Mouse (Mus musculus) CD4-positive helper T cell, adult 2 months (primary cell): Measurements from ENCODE around the gene Sh3gl2.

ENCODE experiments used
- DNase-seq: peaks from one replicate; pipeline ENCODE4 v3.0.0-alpha.2; 2012; ENCODE audit warnings: low read depth, missing footprints, low spot score

The Sh3gl2 gene

DNA sequence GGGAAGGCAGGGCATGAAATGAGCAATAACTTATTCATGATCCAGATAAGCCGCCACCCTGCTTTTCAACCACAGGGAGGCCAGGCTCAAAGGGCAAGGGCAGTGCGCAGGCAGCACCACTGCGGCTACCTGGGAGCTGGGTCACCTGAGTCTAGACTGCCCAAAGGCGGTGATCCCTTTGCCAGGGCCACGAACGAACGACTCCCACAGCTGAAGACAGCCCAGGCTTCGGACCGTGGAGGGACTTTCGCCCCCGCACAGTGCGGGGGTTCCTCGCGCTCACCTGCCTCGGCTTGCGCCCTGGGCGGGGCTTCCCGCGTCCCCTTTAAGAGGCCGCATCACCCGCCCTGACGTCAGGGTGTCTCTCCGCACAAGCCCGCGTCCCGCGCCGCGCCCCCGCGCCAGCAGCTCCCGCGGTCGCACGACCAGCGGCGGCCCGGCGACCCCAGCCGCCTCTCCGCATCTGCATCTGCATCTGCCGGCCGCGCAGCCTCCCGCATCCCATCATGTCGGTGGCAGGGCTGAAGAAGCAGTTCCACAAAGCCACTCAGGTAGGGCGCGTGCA, at the start of gene Sh3gl2:
Gene Sh3gl2, plus strand, starts transcription at position 56 of the 565 bp plus-strand sequence.
- no peak for DNase-seq

DNA sequence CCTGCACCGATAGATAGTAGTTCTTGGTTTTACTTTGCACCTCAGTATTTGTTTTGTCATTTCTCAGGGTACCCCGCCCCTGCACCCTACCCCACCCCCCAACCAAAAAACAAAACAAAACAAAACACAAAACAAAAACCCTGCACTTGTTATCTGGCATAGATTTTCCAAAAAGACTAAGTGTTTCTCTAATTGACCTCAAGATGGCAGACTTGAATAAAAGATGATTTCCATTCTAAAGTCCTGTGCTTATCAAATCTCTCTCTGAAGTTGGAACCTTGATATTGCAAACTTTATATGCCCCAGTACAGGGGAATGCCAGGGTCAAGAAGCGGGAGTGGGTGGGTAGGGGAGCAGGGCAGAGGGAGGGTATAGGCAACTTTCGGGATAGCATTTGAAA, 43.8 kb upstream of the Sh3gl2 start:
- DNase-seq = no peak

DNA sequence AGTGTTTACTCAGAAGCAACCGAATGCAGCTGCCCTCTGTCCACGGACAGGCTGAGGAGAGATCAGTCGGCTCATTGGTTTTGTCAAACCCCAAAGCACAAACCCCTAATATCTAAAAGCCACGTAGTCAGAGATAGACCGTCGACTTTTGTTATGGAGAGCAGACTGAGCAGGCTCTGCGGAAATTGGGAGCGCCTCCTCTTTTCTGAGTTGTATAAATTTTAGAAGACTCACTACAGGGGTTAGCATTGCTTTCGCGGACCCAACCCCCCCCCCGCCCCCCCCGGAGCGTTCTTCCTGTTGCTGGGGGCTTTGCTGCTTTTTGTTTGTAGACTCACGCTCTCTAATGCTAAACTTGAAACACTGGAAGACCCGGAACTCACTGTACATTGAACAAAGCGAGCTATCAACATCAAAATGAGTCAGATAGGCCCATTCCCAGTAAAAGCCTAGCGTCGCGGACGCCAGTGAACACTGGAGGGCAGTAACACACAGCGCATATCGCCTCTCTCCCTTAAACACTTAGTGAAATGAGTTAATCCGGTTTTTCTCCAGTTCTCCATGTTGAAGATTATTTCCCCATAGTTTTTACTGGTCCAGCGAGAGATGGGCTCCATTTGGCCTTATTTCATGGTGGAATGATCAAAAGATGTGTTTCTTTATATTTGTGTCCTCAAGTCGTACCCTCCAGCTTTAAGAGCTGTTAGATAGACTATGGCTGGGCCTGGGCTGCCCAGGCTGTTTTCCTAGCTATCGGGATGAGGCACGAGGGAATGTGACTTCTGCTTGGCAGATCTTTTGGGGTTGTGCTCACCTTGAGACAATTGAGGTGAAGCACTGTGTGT, 42.2 kb upstream of the Sh3gl2 start:
- no peak for DNase-seq

DNA sequence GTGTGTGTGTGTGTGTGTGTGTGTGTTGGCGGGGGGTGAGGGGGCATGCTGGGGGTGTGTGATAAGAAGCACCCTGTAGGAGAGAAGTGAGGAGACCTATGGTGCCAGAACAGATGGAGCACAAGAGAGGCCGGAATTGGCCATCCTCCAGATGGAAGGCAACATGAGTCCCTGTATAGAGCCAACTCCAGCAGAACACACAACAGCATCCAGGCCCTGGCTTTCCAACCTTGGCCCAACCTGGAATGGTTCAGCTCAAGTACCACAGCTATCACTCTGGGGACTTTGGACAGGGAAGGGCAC, 41.7 kb upstream of the Sh3gl2 start:
- DNase-seq = no peak

DNA sequence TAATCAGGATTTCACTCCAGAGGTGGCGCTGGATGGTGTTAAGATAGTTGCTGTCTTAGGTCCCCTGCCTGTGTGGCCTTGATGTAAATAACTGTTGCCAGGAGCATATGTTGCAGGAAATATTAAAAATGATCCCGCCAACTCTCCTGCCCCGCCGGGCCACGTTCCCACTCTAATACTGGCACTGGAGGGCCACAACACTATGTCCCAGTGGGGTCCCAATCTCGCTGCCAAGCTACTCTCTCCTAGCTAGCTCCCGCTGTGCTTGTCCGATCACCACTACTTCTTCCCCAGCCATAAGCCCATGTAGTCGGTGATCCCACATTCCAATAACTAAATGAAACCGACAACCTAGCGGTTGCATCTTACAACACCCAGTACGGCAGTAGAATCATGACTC, 36.9 kb upstream of the Sh3gl2 start:
- no peak for DNase-seq

DNA sequence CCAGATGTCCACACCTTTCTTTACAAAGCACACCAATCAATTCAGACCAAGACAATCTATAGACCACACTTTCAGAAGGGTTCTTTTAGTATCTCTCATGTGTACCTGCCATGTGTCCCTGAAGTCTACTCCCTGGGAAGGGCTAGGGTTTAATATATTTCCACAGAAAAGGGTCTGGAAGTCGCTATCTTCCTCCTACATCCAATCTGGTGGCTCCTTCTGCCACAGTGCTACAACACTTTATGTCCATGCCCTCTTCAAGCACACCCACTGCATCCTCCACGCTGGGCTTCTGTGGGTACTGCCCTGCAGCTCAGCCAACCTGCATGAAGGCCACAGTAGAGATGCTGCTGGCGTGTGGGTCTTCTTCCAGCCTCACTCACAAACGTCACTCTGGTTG, 29.5 kb upstream of the Sh3gl2 start:
- DNase-seq = no peak

DNA sequence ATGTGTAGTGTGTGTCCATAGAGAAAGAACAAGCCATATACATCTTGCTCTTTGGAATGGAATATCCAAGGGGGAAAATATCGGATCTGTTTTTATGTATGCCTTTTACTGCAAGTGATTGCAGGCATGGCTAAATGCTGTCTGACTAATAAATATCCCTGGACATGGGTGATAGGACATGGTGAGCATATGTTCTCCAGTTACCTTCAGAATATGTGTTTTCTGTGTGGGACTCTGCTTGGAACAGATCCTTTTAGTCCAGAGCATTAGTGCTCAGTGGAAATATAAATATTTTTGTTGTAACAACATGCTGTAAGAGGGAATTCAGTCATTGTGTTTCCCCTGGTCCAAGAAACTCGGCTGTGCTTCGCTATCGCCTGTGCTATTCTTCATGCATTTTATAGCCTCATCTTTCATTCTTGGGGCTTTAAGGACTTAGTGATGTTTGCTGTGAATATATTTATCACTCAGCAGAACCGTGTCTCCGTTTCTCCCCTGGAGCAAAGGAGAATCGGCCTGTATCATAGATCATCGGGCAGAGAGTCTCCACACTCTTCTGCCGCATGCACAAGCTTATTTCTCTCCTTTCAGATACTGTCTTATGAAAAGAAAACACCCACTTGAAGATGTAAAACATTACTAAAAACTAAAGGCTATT, 26.4 kb upstream of the Sh3gl2 start:
- DNase-seq = no peak

- DNase-seq = no peak
Observed at GRCm38 (mm10) chr4:85186011-85186410, 18.9 kb upstream of the Sh3gl2 start.

DNA sequence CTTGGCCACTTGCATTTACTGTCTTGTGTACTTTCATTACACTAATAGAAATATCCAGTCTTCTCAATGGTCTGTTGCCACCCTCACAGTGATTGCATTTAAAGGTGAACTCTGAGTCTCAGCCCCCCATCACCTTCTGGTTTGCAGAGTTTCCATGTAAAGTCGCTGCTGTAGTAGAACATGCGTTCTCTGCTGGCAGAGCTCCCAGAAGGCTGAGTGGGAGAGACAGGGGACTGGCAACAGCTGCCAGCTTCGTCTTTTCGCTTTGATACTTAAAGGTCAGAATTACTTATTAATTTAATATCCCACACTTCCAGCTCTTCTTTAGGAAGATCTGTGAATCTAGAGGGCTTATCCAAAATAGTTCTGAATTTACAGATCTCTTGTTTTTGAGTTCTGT, 8.7 kb upstream of the Sh3gl2 start:
- DNase-seq = no peak

- DNase-seq = no peak
Observed at GRCm38 (mm10) chr4:85198431-85198830, 6.5 kb upstream of the Sh3gl2 start.

DNA sequence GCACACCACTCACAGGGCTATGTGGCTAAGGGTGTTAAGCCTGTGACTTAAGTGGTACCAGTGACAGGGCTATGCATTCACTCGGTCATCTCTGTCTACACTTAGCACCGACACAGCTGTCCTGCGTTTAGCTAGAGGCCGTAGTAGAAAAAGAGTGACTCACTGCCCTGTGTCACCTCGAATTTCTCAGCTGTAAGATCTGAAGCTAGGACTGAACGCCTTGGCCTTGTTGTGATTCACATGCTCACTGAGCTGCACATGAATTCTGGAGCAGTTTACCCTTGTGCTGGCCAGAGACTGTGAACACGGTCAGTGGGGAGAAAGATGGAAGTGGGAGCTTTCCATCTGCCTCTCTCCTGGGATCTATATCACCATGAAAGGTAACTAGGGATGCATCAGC, 2.3 kb upstream of the Sh3gl2 start:
- DNase-seq = no peak

- DNase-seq = no peak
Observed at GRCm38 (mm10) chr4:85205636-85206211, 798 bp downstream of the Sh3gl2 start.

DNA sequence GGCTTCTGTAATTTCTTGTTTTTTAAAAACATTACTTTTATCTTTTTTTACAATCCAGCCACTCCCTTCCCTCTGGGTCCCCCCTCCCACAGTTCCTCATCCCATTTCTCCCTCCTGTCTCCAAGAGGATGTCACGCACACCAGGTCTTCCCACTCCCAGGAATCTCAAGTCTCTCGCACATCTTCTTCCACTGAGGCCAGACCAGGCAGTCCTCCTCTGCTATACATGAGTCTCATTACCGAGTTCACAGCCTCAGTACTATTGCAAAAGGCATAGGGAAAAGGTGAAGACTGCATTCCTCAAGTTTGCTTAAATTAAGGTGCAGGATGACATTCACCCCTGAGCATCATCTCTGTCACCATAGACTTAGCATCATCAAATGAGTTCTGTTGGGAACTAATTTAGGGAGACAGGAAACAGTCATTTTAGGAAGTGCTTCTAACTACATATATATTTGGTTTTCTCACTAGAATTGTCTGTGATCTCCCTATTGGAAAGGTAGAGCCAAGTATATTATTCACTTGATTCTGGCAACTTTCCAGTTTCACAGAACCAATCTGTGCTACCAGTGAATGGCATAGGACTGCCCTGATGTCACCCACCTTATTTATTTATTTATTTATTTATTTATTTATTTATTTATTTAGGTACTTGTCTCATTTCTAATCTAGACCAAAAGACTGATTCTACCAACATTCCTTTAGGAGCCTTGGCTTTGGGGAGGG, 1.9 kb downstream of the Sh3gl2 start:
- DNase-seq = no peak

DNA sequence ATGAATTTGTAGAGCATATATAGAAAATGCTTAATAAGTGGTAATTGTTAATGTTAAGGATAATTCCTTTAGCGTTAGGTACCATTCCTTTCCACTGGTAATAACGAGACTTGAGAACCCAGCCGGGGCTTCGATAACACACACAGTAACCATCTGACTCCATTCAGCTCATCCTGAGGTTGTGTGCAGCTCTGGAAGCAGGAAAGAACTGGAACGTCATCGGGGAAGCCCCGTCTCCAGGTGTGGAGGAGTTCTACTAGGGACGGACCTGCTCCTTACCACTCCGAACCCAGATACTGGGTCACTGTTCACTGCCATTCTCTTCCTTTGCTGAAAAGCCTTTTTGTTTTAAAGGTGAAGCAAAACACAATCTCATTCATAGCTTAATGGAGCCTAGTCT, 2.6 kb downstream of the Sh3gl2 start:
- no peak for DNase-seq

DNA sequence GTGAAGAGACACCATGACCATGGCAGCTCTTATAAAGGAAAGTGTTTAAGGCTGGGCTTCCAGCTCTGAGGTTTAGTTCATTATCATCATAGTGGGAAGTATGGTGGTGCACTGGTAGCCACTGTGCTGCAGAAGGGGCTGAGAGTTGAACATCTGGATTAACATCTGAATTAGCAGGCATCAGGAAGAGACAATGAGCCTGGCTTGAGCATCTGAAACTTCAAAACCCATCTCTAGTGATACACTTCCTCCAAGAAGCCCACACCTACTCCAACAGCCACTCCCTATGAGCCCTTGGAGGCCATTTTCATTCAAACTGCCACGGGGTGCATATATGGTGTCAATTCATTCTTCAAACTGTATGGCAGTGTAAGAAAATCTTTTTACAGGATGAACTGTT, 3.6 kb downstream of the Sh3gl2 start:
- no peak for DNase-seq

DNA sequence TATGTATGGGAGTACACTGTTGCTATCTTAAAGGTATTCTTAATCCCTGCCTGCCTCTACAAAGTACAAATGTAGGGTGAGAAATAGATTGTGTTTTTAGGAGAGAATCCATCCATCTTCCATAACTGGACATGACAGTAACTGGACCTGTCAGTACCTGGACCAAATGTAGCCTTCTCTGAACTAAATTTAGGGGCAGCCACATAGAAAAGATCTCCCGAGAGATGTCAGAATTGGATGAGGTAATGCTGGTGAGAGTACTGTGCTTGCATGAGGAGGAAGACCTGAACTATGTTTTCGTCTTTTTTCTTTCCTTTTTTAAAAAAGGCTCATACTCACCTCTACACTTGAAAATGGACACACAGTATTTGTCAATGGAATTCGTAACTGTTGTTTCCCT, 6.0 kb downstream of the Sh3gl2 start:
- DNase-seq = no peak

GRCm38 (mm10) chr4:85217003-85217402, 12.1 kb downstream of the Sh3gl2 start:
- no peak for DNase-seq

DNA sequence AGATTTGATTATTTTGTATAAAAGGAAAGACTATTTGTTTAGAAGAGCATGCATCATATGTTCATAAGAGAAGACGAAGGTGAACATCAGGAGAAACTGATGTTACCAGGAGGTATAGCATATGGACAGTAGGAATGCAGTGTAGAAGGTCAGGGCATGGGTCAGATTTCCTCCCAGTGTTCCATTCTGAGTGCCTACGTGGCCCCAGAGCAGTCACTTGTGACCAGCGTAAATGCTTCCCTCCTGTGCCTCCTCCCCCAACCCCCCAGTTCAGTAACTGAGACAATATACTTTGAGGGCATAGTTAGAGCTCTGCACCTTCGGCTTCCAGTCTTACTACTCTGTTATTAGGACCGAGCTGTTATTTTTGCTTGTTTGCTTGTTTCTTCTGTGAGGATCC, 17.8 kb downstream of the Sh3gl2 start:
- DNase-seq = no peak

DNA sequence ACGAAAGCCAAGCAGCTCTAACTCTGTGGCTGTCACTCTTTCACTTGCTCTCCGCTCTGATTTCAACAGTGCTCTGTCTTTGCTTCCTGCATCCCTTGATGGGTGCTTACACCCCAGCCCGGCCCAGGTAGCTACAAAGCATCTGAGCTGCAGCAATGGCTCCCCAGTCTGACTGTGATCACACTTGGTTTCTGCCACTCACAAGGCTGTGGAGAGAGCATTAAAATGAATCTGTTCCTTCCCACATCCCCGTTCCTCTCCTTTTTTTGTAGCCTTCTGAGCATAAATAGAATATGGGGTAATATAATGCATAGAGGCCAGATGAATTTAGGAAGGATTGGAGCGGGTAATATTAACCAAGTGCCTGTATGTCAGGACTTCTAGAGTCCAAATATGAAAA, 21.8 kb downstream of the Sh3gl2 start:
- no peak for DNase-seq

DNA sequence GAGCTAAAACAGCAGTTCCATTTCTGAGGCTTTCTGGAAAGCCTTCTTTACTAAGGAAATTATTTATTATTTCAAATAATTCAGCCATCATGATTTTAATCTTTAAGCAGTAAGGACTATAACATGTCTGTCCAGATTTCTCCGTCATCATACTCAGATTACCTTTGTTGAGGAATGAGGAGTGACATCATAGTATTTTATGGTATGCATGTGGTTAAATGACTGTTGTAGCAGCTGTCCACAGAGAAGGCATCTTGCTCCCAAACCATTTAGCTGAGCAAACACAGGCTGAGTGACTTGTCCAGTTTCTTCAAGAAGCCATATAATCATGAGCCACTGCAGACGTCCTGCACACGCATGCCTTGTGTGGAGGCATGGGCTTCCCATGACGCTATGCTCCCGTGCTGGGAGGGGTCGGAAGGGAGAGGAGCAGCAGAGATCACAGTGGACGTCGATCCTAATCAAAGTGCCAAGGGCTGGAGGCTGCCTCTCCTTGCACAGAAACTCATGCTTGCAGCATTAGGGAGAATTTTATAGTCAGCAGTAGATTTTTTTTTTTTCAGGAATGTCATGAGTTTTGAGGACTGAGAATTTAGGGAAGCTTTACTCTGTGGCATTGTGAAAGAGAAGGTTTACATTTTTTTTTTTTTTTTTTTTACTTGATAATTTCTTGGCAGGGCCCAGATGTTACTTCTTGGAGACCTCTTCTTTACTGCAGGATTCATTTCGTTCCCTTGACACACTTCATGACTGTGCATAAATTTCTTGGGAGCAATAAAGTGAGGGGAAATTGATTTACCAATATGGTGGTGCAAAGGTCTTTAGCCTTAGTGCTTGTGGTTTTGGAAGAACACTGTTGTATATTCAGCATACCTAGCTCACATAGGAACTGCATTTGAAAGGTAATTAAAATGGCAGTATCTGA, 23.0 kb downstream of the Sh3gl2 start:
- DNase-seq = no peak

- no peak for DNase-seq
Observed at GRCm38 (mm10) chr4:85228589-85228948, 23.6 kb downstream of the Sh3gl2 start.
